Mouse (Mus musculus): ENCODE results near the gene Znhit2. TPM values are rescaled to one million over a fixed set of nuclear protein-coding genes. Genes with fewer than 3 reads are reported as not detected.
"Not testable (repeated sequence)": the region's sequence is repeated elsewhere in the genome, so short reads cannot be mapped to it uniquely, and the experiment has no call there.

Znhit2 gene
- polyA plus RNA-seq, 1 experiment from 2014 or later: 33.9 TPM

DNA sequence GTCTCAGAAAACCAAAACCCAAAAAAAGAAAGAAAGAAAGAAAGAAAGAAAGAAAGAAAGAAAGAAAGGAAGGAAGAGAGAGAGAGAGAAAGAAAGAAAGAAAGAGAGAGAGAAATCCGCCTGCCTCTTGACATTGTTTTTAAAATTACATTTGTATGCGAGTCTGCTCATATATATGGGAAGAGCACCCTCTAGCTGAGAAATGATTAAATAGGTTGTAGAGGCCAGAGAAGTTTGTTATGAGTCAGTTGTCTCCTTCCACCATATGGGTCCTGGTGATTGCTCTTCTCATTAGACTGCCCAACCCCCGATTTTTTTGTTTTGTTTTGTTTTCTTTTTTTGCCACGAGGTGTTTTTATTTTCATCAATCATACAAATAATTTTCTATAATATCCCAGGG, 16.9 kb upstream of the Znhit2 start:
- not testable (repeated sequence) for H3K4me3 ChIP-seq (ENCODE audit: low read depth, low read length); H3K27ac ChIP-seq (ENCODE audit: low read length); H3K4me2 ChIP-seq (replicated peaks; ENCODE audit: low read depth, low read length); H3K27me3 ChIP-seq (replicated peaks; ENCODE audit: insufficient read depth, low read length); ATAC-seq; H3K4me1 ChIP-seq (ENCODE audit: insufficient read depth, low read depth, low read length); H3K9ac ChIP-seq (replicated peaks; ENCODE audit: low read depth); H3K9me3 ChIP-seq (ENCODE audit: low read length); H3K36me3 ChIP-seq (ENCODE audit: insufficient read depth, low read length)
- peak; percentile 70 for TF ChIP-seq CTCF (IDR thresholded peaks at IDR 0.05)
- DNase-seq (ENCODE audit: low spot score): peak; percentile 90
- 21% methylated on average over 4 of the region's 4 CpGs for WGBS

DNA sequence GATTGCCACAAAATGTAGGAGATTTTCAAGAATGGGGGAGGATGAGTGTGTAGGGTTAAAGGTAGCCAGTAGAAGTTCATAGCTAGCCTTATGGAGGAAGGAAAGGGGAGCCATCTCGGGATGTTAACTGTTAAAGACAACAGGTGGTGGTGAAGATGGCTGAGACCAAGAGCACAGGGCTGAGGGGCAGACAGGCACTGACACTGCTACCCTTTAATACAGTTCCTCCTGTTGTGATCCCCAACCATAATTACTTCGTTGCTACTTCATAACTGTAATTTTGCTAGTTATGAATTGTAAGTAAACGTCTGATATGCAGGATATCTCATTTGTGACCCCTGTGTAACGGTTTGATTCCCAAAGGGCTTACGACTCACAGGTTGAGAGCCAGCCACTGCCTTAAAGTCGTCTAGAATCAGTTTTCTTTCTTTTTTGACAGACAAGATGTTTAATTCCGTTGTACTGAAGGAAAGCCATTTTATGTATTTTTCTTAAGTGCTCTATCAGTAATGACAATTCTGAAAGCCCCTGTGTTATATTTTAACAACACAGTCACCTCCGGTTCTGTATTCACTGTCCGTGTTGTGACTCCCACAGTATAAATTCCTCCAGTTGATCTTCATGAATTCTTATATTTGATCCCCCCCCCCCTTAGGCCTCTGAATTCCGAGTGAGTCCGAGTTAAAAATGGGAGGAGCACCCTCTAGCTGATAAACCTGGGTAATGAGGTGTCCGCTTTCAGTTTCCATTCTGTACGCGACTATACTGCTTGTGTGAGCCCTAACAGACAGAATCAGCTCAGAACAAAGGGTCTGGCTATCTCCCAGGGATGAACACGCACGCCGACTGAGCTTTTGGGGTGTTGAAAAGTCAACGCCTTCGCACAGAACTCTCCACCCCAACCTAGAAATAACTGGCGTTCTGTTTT, 15.4 kb upstream of the Znhit2 start:
- Histone ChIP-seq H3K4me1 (ENCODE audit: insufficient read depth, low read depth, low read length) (peaks cover 6% of the 10 kb centered on the region; the same call in 1 of the 2 replicates), H3K4me3 (ENCODE audit: low read depth, low read length) (peak overlapping the region; percentile 93), H3K9me3 (ENCODE audit: low read length) (no peaks in the 10 kb centered on the region), H3K27me3 (replicated peaks; ENCODE audit: insufficient read depth, low read length) (no peaks in the 10 kb centered on the region), H3K36me3 (ENCODE audit: insufficient read depth, low read length) (peaks cover 12% of the 10 kb centered on the region; the same call in 1 of the 2 replicates), H3K27ac (ENCODE audit: low read length) (peak overlapping the region; percentile 98), H3K9ac (replicated peaks; ENCODE audit: low read depth) (peak overlapping the region; percentile 63), H3K4me2 (replicated peaks; ENCODE audit: low read depth, low read length) (peak overlapping the region; percentile 92)
- DNase-seq (ENCODE audit: low spot score): peak; percentile 71
- peak; percentile 39 for TF ChIP-seq CTCF (IDR thresholded peaks at IDR 0.05)
- no peak for TF ChIP-seq EP300 (IDR thresholded peaks at IDR 0.05)
- 13% methylated on average over 20 of the region's 20 CpGs for WGBS
- peak; percentile 31 for ATAC-seq

DNA sequence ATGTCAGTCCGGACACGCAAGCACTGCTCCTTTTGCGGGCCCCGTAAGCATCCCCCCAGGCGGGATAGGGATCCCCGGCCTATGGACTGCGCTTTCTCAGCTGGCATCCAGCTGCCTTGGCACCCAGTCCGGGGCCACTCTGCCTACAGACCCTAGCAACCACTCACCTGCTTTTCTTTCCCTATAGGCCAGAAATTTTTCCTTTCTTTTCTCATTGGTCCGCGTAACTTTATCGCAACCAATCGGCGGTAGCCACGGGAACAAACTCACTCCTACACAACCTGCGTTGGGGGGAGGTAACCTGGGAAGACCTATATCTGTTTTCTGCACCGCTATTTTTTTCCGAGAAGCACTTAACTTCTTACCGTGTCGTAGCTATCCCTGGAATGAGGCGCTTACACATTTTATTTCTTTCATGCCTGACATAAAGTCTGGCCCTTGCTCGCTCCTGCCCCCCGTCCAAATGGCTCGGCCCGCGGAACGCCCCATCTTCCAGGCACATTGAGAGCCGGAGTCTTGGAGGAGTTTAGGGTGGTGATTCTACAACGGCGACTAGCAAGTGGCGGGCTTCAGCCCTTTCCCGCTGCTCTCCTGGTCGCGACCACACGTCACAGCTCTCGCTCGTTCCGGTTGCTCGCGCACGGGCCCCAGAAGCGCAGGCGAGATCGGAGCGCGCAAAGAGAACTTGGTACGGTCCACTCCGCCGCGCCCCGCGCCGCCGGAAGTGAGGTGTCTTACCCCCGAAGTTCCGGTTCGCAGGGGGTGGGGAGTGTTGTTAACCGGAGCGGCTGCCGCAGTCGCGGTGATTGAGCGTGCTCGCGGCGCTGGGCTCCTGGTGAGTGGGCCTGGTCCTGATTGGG, 14.5 kb upstream of the Znhit2 start, which contains the start of gene Syvn1:
Gene Syvn1 (plus strand): TSS at position 283 of the 860 bp plus-strand sequence.
- no peaks in the 10 kb centered on the region for H3K9me3 ChIP-seq (ENCODE audit: low read length)
- peak within 1 kb of the TSS; percentile 93 for H3K4me3 ChIP-seq (ENCODE audit: low read depth, low read length)
- H3K4me2 ChIP-seq (replicated peaks; ENCODE audit: low read depth, low read length): peak within 1 kb of the TSS; percentile 92
- ATAC-seq (peak; percentile 93), DNase-seq (ENCODE audit: low spot score) (peak; percentile 98)
- peaks cover 6% of the 10 kb centered on the region; the same call in 1 of the 2 replicates for H3K4me1 ChIP-seq (ENCODE audit: insufficient read depth, low read depth, low read length)
- H3K27me3 ChIP-seq (replicated peaks; ENCODE audit: insufficient read depth, low read length): no peaks in the 10 kb centered on the region
- TF ChIP-seq EP300 (IDR thresholded peaks at IDR 0.05) (peak; percentile 77; the same call in 1 of the 2 replicates), CTCF (IDR thresholded peaks at IDR 0.05) (no peak; the same call in 1 of the 2 replicates)
- WGBS: under 1% methylated on average over 59 of the region's 65 CpGs
- H3K9ac ChIP-seq (replicated peaks; ENCODE audit: low read depth): peak within 1 kb of the TSS; percentile 87
- peak within 1 kb of the TSS; percentile 98 for H3K27ac ChIP-seq (ENCODE audit: low read length)
- peaks cover 21% of the 10 kb centered on the region for H3K36me3 ChIP-seq (ENCODE audit: insufficient read depth, low read length)

DNA sequence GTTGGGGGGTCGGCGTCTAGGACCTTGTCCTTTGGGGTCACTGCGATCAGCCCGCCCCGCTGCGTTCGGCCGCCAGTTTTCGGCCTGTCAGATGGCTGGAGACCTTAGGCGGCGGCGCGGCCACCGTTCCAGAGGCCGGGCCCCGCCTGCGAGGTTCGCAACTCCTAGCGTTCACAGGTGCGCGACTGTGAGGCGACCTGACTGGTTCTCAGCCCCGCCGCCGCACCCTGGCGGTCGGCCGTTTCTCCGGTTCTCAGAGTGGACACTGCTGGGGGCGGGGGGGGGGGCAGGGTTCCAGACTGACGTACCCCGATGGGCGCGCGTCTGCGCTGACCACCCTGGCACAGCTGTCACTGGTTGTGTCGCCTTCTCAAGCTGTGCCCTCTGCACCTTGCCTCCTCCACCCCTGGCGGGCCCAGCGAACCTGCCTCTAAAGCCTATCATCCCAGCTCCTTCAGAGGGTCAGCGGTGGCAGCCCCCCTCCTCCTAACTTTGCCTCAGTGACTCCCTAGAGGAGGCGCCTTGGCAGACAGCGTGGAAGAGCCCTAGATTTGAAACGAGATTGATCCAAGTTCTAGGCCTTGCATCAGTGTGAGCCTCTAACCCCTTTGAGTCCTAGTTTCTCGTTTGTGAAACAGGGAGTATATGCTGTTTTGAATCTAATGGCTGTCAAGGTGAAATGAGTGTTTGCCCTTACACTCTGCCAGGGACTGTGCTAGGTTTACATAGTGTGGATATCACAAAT, 13.7 kb upstream of the Znhit2 start:
- H3K36me3 ChIP-seq (ENCODE audit: insufficient read depth, low read length): peaks cover 29% of the 10 kb centered on the region
- peak overlapping the region; percentile 87 for H3K9ac ChIP-seq (replicated peaks; ENCODE audit: low read depth)
- peak overlapping the region; percentile 92 for H3K4me2 ChIP-seq (replicated peaks; ENCODE audit: low read depth, low read length)
- H3K4me1 ChIP-seq (ENCODE audit: insufficient read depth, low read depth, low read length): peaks cover 6% of the 10 kb centered on the region; the same call in 1 of the 2 replicates
- H3K27me3 ChIP-seq (replicated peaks; ENCODE audit: insufficient read depth, low read length): no peaks in the 10 kb centered on the region
- WGBS: 1% methylated on average over 38 of the region's 44 CpGs
- H3K4me3 ChIP-seq (ENCODE audit: low read depth, low read length): peak overlapping the region; percentile 93
- ATAC-seq: peak; percentile 15
- H3K27ac ChIP-seq (ENCODE audit: low read length): peak overlapping the region; percentile 98
- no peaks in the 10 kb centered on the region for H3K9me3 ChIP-seq (ENCODE audit: low read length)
- no peak for DNase-seq (ENCODE audit: low spot score)
- TF ChIP-seq EP300 (IDR thresholded peaks at IDR 0.05): no peak
- TF ChIP-seq CTCF (IDR thresholded peaks at IDR 0.05): peak; percentile 34; the same call in 1 of the 2 replicates

DNA sequence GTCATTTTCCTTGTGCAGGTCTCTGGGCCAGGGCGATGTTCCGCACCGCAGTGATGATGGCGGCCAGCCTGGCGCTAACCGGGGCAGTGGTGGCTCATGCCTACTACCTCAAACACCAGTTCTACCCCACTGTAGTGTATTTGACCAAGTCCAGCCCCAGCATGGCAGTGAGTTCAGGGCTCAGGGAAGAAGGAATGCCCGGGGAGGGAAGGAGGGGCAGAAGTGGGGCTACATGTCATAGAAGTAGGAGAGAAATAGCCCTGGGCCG, 13.2 kb upstream of the Znhit2 start:
- Histone ChIP-seq H3K9me3 (ENCODE audit: low read length) (no peaks in the 10 kb centered on the region), H3K4me3 (ENCODE audit: low read depth, low read length) (peak overlapping the region; percentile 93; the same call in 1 of the 2 replicates), H3K9ac (replicated peaks; ENCODE audit: low read depth) (0 out of 2 replicates have a peak overlapping the region, but pooled peaks have one; percentile 87), H3K36me3 (ENCODE audit: insufficient read depth, low read length) (peaks cover 34% of the 10 kb centered on the region), H3K27me3 (replicated peaks; ENCODE audit: insufficient read depth, low read length) (no peaks in the 10 kb centered on the region), H3K27ac (ENCODE audit: low read length) (no peak overlapping the region), H3K4me2 (replicated peaks; ENCODE audit: low read depth, low read length) (peak overlapping the region; percentile 92), H3K4me1 (ENCODE audit: insufficient read depth, low read depth, low read length) (peaks cover 6% of the 10 kb centered on the region; the same call in 1 of the 2 replicates)
- no peak for DNase-seq (ENCODE audit: low spot score)
- no peak for ATAC-seq
- TF ChIP-seq CTCF (IDR thresholded peaks at IDR 0.05) (no peak), EP300 (IDR thresholded peaks at IDR 0.05) (no peak)
- 77% methylated on average over 8 of the region's 8 CpGs for WGBS

All from lung, postnatal 0 days (tissue).